Mouse (Mus musculus): Measurements from ENCODE around the gene Nacc1.

DNA sequence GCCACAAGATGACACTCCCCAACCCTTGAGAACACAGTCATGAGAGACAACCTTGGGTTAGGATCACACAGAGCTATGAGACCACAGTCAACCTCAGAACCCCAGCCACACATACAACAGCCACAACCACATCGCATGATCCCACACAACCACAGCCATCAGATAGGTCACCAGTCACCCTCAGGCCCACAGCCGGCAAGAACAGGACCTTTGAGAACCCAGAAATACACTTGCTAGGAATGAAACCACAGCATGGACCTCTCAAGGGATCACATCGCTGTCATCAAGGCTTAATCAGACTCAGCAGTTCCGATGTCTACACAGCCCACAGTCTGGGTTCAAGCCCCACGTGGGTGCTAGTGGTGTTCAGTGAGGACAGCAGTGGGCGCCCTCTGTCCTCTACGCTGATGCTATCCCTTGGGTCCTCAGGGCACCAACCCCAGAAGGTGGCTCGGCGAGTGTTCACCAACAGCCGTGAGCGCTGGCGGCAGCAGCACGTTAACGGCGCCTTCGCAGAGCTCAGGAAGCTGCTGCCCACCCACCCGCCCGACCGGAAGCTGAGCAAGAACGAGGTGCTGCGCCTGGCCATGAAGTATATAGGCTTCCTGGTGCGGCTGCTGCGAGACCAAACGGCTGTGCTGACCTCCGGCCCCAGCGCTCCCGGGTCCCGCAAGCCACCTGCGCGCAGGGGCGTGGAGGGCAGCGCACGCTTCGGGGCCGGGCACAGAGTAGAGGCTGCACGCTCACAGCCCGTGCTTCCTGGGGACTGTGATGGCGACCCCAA is 16.0 kb upstream of the Nacc1 start:
- TF ChIP-seq CTCF (IDR thresholded peaks at IDR 0.05; ENCODE audit: control insufficient read depth, insufficient read depth, insufficient read length) (no peak), FOSL1 (IDR thresholded peaks at IDR 0.05; ENCODE audit: insufficient read depth, low read length, poor library complexity, severe bottlenecking) (no peak), USF1 (IDR thresholded peaks at IDR 0.05; ENCODE audit: low read depth) (no peak), MAX (IDR thresholded peaks at IDR 0.05) (no peak)
